Mouse (Mus musculus) hematopoietic stem cell, adult 5-6 weeks (primary cell): ENCODE results near the gene Spef1. TPM values are rescaled to one million over a fixed set of nuclear protein-coding genes. Genes with fewer than 3 reads are reported as not detected.

Experiments used
- total RNA-seq: library from RNA; stranded (forward); fragments of 172-1452, 232-1000 nt; gene quantifications from 2 replicates; pipeline ENCODE4 v1.2.3, GENCODE M21; 2017

Spef1 gene
- total RNA-seq, 1 experiment from 2014 or later = 4.7 TPM

Other genes starting within 250 kb of the Spef1 start
- gene Gfra4, start 144.2 kb downstream of the Spef1 start, total RNA-seq = 5.2 TPM in 1 of 2 replicates, not detected in the other
- gene Adam33, start 123.5 kb downstream of the Spef1 start, total RNA-seq = not detected in 2 replicates
- gene Siglec1, start 100.5 kb downstream of the Spef1 start, total RNA-seq = 0.19 TPM in 1 of 2 replicates, not detected in the other
- gene Hspa12b, start 60.0 kb downstream of the Spef1 start, total RNA-seq = 3.3 and 5.7 TPM in 2 replicates
- not detected in 2 replicates for gene Gm11037, start 53.8 kb downstream of the Spef1 start, total RNA-seq
- 13.5 and 25.8 TPM in 2 replicates for gene 1700037H04Rik, start 27.2 kb downstream of the Spef1 start, total RNA-seq
- gene Cenpb, start 7.2 kb downstream of the Spef1 start, total RNA-seq = 15.4 and 17.4 TPM in 2 replicates
- 14.8 and 23.1 TPM in 2 replicates for gene Cdc25b, start 333 bp downstream of the Spef1 start, total RNA-seq
- 5.0 and 8.6 TPM in 2 replicates for gene Ap5s1, start 19.8 kb upstream of the Spef1 start, total RNA-seq
- gene Mavs, start 46.8 kb upstream of the Spef1 start, total RNA-seq = 15.9 and 17.3 TPM in 2 replicates
- gene Pank2, start 75.2 kb upstream of the Spef1 start, total RNA-seq = 76.2 and 88.0 TPM in 2 replicates
- 7.1 and 11.0 TPM in 2 replicates for gene Rnf24, start 165.6 kb upstream of the Spef1 start, total RNA-seq